Mouse (Mus musculus) urinary bladder, adult 2 months (tissue): ENCODE results near the gene Ferd3l. TPM values are rescaled to one million over a fixed set of nuclear protein-coding genes. Genes with fewer than 3 reads are reported as not detected.

Source experiments
- DNase-seq: peaks from one replicate; pipeline ENCODE4 v3.0.0; 2022; ENCODE audit warnings: low spot score
- polyA plus RNA-seq: library from polyadenylated mRNA; depleted of rRNA; stranded (reverse); fragments of >200 nt; gene quantifications from 2 replicates; pipeline ENCODE4 v1.2.3, GENCODE M21; 2012; rRNA removed

The Ferd3l gene
- polyA plus RNA-seq, 1 experiment, result not detected

- DNase-seq, result no peak
These were observed 36.2 kb downstream of the Ferd3l start for GRCm38 (mm10) chr12:33964427-33964826.

DNA sequence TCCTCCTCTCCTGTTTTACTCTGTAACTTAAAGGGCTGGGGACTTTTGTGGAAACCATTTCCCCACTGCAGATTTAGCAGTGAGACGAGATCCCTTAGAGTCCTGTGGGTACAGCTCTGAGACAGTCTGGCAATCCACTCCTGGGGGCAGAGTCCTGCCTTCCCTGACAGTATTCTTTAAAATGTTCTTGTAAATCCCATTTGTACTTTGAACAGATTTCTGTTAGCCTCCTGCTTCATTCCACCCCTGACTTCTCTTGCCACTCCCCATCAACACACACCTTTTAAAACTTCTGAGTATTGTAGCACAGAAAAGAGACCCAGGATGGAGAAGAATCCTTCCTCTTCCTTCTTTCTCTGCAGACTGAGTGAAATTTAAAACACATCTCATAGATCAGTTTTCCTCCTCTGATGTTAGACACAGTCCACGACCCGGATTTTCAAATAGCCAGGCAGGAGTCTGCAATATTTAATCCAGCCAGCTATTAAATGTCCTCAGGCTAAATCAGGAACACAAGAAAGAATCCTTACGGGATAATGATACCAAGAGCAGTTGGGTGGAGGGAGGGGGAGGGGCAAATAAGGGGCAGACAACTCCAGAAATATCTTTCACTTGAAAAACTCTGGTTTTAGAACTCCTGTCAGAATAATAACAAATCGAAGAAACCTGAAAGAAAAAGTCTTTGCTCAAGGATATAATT lies 37.6 kb downstream of the Ferd3l start:
- no peak for DNase-seq

DNA sequence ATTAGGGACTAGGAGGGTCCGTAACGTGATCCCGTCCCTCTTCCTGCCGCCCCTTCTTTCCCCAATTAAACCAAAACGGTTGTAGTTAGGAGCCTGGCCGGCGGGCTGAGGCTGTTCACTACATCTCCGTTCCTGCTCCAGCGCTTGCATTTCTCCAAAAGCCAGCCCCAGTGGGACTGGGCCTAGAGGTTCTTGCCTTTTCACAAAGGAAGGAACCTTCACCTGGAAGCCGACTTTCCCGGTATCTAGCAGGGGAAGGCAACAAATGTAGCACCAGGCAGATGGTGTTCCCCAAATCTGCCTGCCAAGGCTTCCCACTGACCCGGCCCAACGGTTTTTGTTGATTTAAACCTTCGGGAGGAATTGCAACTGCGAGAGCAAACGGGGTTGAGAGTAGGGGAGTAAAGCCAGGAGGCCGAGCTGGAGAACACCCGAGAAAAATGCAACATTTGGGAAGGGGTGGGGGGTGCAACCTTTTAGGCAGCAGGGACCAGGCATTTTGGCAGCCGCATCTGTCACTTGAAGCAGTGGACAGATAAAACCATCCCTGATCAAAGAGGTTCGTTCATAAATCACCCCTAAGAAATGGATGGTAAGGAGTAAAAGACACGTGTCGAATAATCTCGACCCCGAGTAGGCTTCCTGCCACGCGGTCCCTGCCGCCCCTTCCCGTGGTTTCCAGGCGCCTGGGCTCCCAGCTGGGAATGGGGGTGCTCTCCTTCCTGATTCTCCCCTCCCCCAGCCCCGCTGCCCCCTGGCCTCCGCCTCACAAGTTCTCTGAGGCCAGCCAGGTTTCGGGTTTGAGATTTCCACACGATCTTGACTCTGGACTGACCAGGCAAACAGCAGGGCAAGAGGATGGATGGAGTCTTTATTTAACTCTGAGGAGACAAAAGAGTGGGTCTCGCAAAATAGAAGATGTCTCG lies 38.5 kb downstream of the Ferd3l start:
- DNase-seq, result no peak

GRCm38 (mm10) chr12:33967514-33967913 lies 39.3 kb downstream of the Ferd3l start:
- DNase-seq, result no peak

GRCm38 (mm10) chr12:33968041-33968897 lies 40.0 kb downstream of the Ferd3l start:
- no peak for DNase-seq

DNA sequence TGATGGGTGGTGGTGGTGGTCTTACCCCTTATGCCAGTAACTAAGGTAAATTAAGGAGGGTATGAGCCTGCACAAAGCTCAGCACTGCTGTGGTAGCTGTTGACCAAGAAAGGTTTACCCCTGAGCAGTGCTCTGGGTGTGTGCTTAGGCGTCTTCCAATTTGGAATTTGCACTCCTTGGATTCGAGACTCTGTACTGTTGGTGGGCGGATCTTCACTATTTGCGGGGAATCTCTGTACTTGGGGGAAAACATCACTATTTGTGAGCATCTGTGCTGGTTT lies 40.6 kb downstream of the Ferd3l start:
- DNase-seq, result no peak

Other genes with a start within 250 kb of the Ferd3l start
- gene Twist1, start 29.2 kb downstream of the Ferd3l start, polyA plus RNA-seq, result 9.7 and 10.0 TPM in 2 replicates